Mouse (Mus musculus) midbrain, embryonic 11.5 days (tissue): Measurements from ENCODE around the gene Lhx5. TPM values are rescaled to one million over a fixed set of nuclear protein-coding genes. Genes with fewer than 3 reads are reported as not detected.

Experiments used
- ATAC-seq: fragments of 200-750 bp; cut with Nextera tagmentation; 2 replicates; pipeline ENCODE4 v1.8.0; 2017; ENCODE audit warnings: moderate TSS enrichment, moderate library complexity; ENCODE audit not compliant: low FRiP score
- DNase-seq: peaks from one replicate; pipeline ENCODE4 v3.0.0; 2015; ENCODE audit warnings: low spot score; ENCODE audit errors: missing footprints
- H3K27ac ChIP-seq: fragments of 300-500 bp; sonication (generic); 2 replicates; pipeline ENCODE4 v1.5.1; 2014; ENCODE audit warnings: low read depth, low read length
- H3K27me3 ChIP-seq: fragments of 300-500 bp; sonication (generic); 2 replicates; pipeline ENCODE4 v1.6.1; 2014; ENCODE audit warnings: mild to moderate bottlenecking, low read length, moderate library complexity, mixed read lengths; ENCODE audit not compliant: control insufficient read depth, insufficient read depth
- H3K36me3 ChIP-seq: fragments of 300-500 bp; sonication (generic); 2 replicates; pipeline ENCODE4 v1.6.1; 2014; ENCODE audit warnings: mild to moderate bottlenecking, low read length, moderate library complexity, mixed read lengths; ENCODE audit not compliant: control insufficient read depth, insufficient read depth
- H3K4me1 ChIP-seq: fragments of 300-500 bp; sonication (generic); 2 replicates; pipeline ENCODE4 v1.6.1; 2014; ENCODE audit warnings: low read length; ENCODE audit not compliant: control insufficient read depth, insufficient read depth
- H3K4me2 ChIP-seq: fragments of 300-500 bp; sonication (generic); 2 replicates; pipeline ENCODE4 v1.6.1; 2014; ENCODE audit warnings: mild to moderate bottlenecking, moderate library complexity
- H3K4me3 ChIP-seq: fragments of 300-500 bp; sonication (generic); 2 replicates; pipeline ENCODE4 v1.5.1; 2014; ENCODE audit warnings: low read depth, low read length
- H3K9ac ChIP-seq: fragments of 300-500 bp; sonication (generic); 2 replicates; pipeline ENCODE4 v1.6.1; 2014; ENCODE audit warnings: low read length
- H3K9me3 ChIP-seq: fragments of 300-500 bp; sonication (generic); 2 replicates; pipeline ENCODE4 v1.6.1; 2016; ENCODE audit warnings: low read length; ENCODE audit not compliant: control insufficient read depth
- WGBS: fragments of 180-500 bp; shearing (Covaris S2); extraction: QIAGEN DNeasy Blood & Tissue Kit; methylation state at CpG from one replicate; pipeline ENCODE4 v1.1.7; 2014; 5-methylcytosine and 5-hydroxymethylcytosine counted together
- polyA plus RNA-seq: library from polyadenylated mRNA; unstranded; fragments of >200 nt; fragmentation: Nextera tagmentation; extraction: Ambion mirVana; gene quantifications from 2 replicates; pipeline ENCODE4 v1.2.1, GENCODE M21; 2014

The Lhx5 gene
- polyA plus RNA-seq, 1 experiment from 2014 or later: 21.5 TPM

- H3K4me1 ChIP-seq: no peaks in the 10 kb centered on the region
- no peak overlapping the region for H3K9ac ChIP-seq
- H3K4me2 ChIP-seq: no peak overlapping the region
- no peak overlapping the region for H3K4me3 ChIP-seq
- DNase-seq: no peak
- 59% methylated on average over 13 of the region's 13 CpGs for WGBS
- ATAC-seq: no peak
- H3K27me3 ChIP-seq: peaks cover 13% of the 10 kb centered on the region; the same call in 1 of the 2 replicates
- H3K36me3 ChIP-seq: no peaks in the 10 kb centered on the region
- H3K27ac ChIP-seq: no peak overlapping the region
- H3K9me3 ChIP-seq: no peaks in the 10 kb centered on the region
Observed at GRCm38 (mm10) chr5:120447305-120447704, 15.8 kb downstream of the Lhx5 start.

GRCm38 (mm10) chr5:120454756-120455337 lies 23.3 kb downstream of the Lhx5 start:
- no peaks in the 10 kb centered on the region for H3K4me1 ChIP-seq
- H3K4me3 ChIP-seq: no peak overlapping the region
- H3K27me3 ChIP-seq: peaks cover 13% of the 10 kb centered on the region
- no peaks in the 10 kb centered on the region for H3K9me3 ChIP-seq
- WGBS: 78% methylated on average over 14 of the region's 14 CpGs
- DNase-seq: no peak
- H3K9ac ChIP-seq: no peak overlapping the region
- H3K27ac ChIP-seq: no peak overlapping the region
- H3K36me3 ChIP-seq: no peaks in the 10 kb centered on the region
- ATAC-seq: no peak
- no peak overlapping the region for H3K4me2 ChIP-seq

GRCm38 (mm10) chr5:120456253-120456652 lies 24.8 kb downstream of the Lhx5 start:
- H3K27me3 ChIP-seq: peaks cover 13% of the 10 kb centered on the region
- no peak overlapping the region for H3K9ac ChIP-seq
- DNase-seq: no peak
- H3K9me3 ChIP-seq: no peaks in the 10 kb centered on the region
- ATAC-seq: no peak
- WGBS: 38% methylated on average over 1 of the region's 1 CpGs
- no peak overlapping the region for H3K4me3 ChIP-seq
- no peaks in the 10 kb centered on the region for H3K36me3 ChIP-seq
- no peak overlapping the region for H3K27ac ChIP-seq
- H3K4me2 ChIP-seq: no peak overlapping the region
- no peaks in the 10 kb centered on the region for H3K4me1 ChIP-seq

- no peaks in the 10 kb centered on the region for H3K4me1 ChIP-seq
- H3K4me3 ChIP-seq: no peak overlapping the region
- H3K9me3 ChIP-seq: no peaks in the 10 kb centered on the region
- H3K4me2 ChIP-seq: no peak overlapping the region
- H3K36me3 ChIP-seq: no peaks in the 10 kb centered on the region
- 43% methylated on average over 7 of the region's 7 CpGs for WGBS
- no peak for DNase-seq
- no peak for ATAC-seq
- H3K9ac ChIP-seq: no peak overlapping the region
- H3K27ac ChIP-seq: no peak overlapping the region
- H3K27me3 ChIP-seq: peaks cover 13% of the 10 kb centered on the region
Observed at GRCm38 (mm10) chr5:120456841-120457554, 25.5 kb downstream of the Lhx5 start.

- Histone ChIP-seq H3K4me2 (no peak overlapping the region), H3K27ac (no peak overlapping the region), H3K9me3 (no peaks in the 10 kb centered on the region), H3K27me3 (peaks cover 13% of the 10 kb centered on the region), H3K9ac (no peak overlapping the region), H3K4me1 (no peaks in the 10 kb centered on the region), H3K36me3 (no peaks in the 10 kb centered on the region), H3K4me3 (no peak overlapping the region)
- DNase-seq (peak; percentile 99), ATAC-seq (peak; percentile 27; the same call in 1 of the 2 replicates)
- WGBS: 3% methylated on average over 9 of the region's 9 CpGs
Observed at GRCm38 (mm10) chr5:120457628-120458027, 26.1 kb downstream of the Lhx5 start.

GRCm38 (mm10) chr5:120459133-120459532 lies 27.6 kb downstream of the Lhx5 start:
- Histone ChIP-seq H3K27ac (no peak overlapping the region), H3K4me3 (no peak overlapping the region), H3K4me2 (no peak overlapping the region), H3K4me1 (no peaks in the 10 kb centered on the region), H3K9ac (no peak overlapping the region), H3K27me3 (peaks cover 13% of the 10 kb centered on the region), H3K36me3 (no peaks in the 10 kb centered on the region), H3K9me3 (no peaks in the 10 kb centered on the region)
- ATAC-seq: peak; percentile 18; the same call in 1 of the 2 replicates
- WGBS: 81% methylated on average over 10 of the region's 10 CpGs
- no peak for DNase-seq

- Histone ChIP-seq H3K9ac (no peak overlapping the region), H3K9me3 (no peaks in the 10 kb centered on the region), H3K4me2 (no peak overlapping the region), H3K27ac (no peak overlapping the region), H3K4me3 (no peak overlapping the region), H3K27me3 (no peaks in the 10 kb centered on the region; the same call in 1 of the 2 replicates), H3K4me1 (no peaks in the 10 kb centered on the region), H3K36me3 (no peaks in the 10 kb centered on the region)
- 81% methylated on average over 15 of the region's 15 CpGs for WGBS
- DNase-seq: no peak
- ATAC-seq: no peak
Observed at GRCm38 (mm10) chr5:120461902-120462301, 30.4 kb downstream of the Lhx5 start.

- Histone ChIP-seq H3K27me3 (no peaks in the 10 kb centered on the region), H3K27ac (no peak overlapping the region), H3K4me2 (no peak overlapping the region), H3K4me3 (no peak overlapping the region), H3K9ac (no peak overlapping the region), H3K4me1 (no peaks in the 10 kb centered on the region), H3K36me3 (no peaks in the 10 kb centered on the region), H3K9me3 (no peaks in the 10 kb centered on the region)
- 70% methylated on average over 4 of the region's 4 CpGs for WGBS
- DNase-seq (peak; percentile 93), ATAC-seq (no peak)
Observed at GRCm38 (mm10) chr5:120464321-120464720, 32.8 kb downstream of the Lhx5 start.

GRCm38 (mm10) chr5:120465062-120465461 lies 33.6 kb downstream of the Lhx5 start:
- H3K4me2 ChIP-seq: no peak overlapping the region
- no peak overlapping the region for H3K4me3 ChIP-seq
- H3K36me3 ChIP-seq: no peaks in the 10 kb centered on the region
- no peaks in the 10 kb centered on the region for H3K27me3 ChIP-seq
- DNase-seq (peak; percentile 86), ATAC-seq (no peak)
- WGBS: 43% methylated on average over 5 of the region's 5 CpGs
- no peak overlapping the region for H3K27ac ChIP-seq
- H3K9me3 ChIP-seq: no peaks in the 10 kb centered on the region
- H3K9ac ChIP-seq: no peak overlapping the region
- no peaks in the 10 kb centered on the region for H3K4me1 ChIP-seq
